Mouse (Mus musculus): ENCODE data around the gene Slamf7.

- TF ChIP-seq CTCF (IDR thresholded peaks at IDR 0.05; ENCODE audit: control insufficient read depth, insufficient read depth, insufficient read length) (no peak), MYOG (IDR thresholded peaks at IDR 0.05; ENCODE audit: control insufficient read depth, extremely low read depth, insufficient read length) (no peak), CEBPB (IDR thresholded peaks at IDR 0.05; ENCODE audit: low read depth) (no peak), USF1 (IDR thresholded peaks at IDR 0.05; ENCODE audit: low read depth) (no peak), MAX (IDR thresholded peaks at IDR 0.05) (no peak), MYOD1 (IDR thresholded peaks at IDR 0.05; ENCODE audit: control insufficient read depth, insufficient read length, low read depth) (no peak)
Measured at GRCm38 (mm10) chr1:171647716-171648115, 5.1 kb downstream of the Slamf7 start.

Measured in C2C12 (cell line).